Mouse (Mus musculus) lung, adult 18-20 months (tissue): ENCODE measurements around the gene Cdk9.

Source experiments
- DNase-seq, 2 experiments: peaks; one replicate each; pipeline ENCODE4 v3.0.0; 2022; ENCODE audit warnings: mixed read lengths in 2 of 2

The Cdk9 gene

GRCm38 (mm10) chr2:32712934-32713817 lies at the start of gene Cdk9:
Cdk9 (minus strand) TSS chr2:32713076.
- DNase-seq: peak; percentile 91 to 92

GRCm38 (mm10) chr2:32761859-32762258 lies 49.0 kb upstream of the Cdk9 start:
- no peak for DNase-seq

GRCm38 (mm10) chr2:32761361-32761760 lies 48.5 kb upstream of the Cdk9 start:
- DNase-seq: no peak

GRCm38 (mm10) chr2:32759001-32759400 lies 46.1 kb upstream of the Cdk9 start:
- no peak for DNase-seq

- no peak for DNase-seq
Observed at GRCm38 (mm10) chr2:32758503-32758902, 45.6 kb upstream of the Cdk9 start.

DNA sequence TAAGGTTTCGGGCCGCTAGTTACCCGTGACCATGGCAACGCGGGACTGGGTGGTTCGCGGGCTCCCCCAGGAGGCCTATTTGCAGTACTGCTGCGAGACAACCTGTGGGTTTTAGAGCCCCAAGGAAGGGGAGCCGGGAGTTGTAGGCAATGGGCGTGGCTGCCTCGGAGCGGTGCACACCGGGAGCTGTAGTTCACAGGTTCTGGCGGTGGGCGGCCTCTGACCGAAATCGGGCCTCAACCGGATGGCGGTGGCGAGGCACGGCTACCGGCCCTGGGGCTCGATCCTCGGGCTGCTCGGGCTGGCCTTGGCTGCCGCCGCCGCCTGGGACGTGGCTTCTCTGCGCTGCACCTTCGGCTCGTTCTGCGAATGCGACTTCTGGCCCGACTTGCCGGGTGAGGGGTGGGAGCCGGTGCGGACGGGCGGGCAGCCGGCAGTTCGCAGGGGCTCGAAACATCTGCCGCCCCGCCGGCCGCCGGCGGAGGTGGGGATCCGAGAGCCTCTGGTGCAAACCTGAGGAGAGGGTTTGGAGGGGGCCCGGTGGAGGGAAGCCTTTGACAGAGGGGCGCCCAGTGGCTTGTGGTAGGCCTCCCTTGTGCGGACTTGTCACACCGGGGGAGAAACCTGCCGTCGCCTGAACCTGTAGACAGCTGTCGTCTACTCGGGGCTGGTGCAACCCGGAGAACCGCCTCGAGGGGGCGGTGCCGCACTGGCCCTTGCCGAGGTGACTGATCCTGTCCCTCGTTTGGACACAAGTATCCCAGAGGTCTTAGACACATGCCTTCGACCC lies 44.4 kb upstream of the Cdk9 start, which contains the start of gene Tor2a:
Gene Tor2a (plus strand): TSS at position 179 of the 790 bp plus-strand sequence.
- DNase-seq: peak; percentile 98 to 99

GRCm38 (mm10) chr2:32756674-32757055 lies 43.8 kb upstream of the Cdk9 start:
- DNase-seq: no peak

DNA sequence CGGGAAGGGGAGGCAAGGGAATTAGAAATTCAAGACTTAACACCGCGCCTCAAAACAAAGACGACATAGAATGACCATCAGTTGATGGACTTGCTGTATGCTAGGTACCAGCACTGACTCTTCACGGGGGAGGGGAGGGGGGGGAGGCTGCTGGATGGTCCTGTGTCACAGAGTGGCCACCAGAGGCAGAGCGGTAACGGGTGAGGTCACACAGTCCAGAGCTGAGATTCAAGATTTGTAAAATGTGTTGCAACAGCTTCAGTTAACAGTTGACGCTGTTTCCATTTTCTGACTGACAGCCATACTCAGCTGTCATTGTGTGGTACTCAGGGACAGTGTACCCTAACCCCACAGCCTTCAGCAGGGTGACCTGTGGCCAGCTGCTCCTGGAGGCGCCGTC lies 39.3 kb upstream of the Cdk9 start:
- DNase-seq: no peak

DNA sequence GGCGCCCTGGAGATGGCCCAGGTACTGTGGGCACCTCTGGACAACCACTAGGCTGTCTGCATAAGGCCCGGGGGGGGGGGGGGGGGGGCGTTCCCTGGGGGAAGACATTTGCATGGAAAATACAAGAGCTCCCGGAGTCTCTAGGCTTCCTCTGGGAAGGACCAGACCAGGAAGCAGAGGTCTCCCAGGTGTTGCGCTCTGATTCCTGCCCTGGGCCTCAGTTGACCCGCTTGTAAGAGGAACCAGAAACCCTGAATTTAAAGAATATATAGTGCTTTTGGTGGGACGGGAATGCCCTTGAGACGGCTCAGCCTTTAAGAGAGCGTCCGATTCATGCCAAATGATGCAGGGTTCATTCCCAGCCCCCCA lies 38.8 kb upstream of the Cdk9 start:
- no peak for DNase-seq

DNA sequence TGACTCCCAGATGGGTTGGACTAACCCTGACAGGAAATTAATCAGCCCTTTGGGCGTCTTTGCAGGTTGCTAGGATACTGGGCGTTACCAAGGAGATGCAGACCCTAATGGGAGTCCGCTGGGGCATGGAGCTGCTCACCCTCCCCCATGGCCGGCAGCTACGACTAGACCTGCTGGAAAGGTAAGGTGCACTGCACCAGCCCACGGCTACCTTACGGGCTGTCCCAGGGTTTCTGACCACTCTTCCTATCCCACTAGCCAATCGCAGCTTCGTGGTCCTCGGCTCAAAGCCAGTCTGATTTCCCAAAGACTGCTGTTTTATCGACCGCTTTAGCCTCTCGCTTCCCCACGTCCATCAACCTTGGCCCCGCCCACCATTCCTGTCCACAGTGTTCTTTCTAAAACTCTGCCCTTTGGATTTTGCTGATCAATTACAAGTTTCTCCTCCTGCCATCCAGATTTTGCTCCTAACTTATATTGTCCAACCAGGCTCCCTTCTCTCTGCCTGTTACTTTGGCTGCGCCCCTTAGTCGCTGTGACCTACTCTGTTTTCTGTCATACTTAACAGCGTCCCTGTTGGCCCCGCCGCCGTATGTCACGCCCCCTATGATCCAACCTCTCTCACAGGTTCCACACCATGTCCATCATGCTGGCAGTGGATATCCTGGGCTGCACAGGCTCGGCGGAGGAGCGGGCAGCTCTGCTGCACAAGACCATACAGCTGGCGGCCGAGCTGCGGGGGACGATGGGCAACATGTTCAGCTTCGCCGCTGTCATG lies 38.2 kb upstream of the Cdk9 start:
- DNase-seq: peak; percentile 83 to 87

DNA sequence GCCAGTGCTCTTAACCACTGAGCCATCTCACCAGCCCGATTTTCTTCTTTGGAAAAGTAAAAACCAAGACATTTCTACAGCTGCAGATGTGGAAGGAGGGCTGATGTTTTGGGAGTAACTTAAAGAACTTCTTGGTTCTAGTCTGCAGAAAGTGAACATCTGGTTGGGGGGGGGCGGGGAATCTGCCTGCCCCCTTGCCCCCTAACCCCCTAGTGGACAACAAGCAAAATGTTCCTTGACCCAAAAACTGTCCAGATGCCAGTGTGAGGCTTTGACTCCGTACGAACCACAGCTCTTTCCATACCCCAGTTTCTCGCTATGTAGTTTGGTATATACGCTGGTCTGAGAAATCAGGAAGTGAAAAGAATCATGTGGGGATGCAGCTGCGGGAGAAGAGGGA lies 37.3 kb upstream of the Cdk9 start:
- DNase-seq: no peak

- no peak for DNase-seq
Observed at GRCm38 (mm10) chr2:32749082-32749481, 36.2 kb upstream of the Cdk9 start.

DNA sequence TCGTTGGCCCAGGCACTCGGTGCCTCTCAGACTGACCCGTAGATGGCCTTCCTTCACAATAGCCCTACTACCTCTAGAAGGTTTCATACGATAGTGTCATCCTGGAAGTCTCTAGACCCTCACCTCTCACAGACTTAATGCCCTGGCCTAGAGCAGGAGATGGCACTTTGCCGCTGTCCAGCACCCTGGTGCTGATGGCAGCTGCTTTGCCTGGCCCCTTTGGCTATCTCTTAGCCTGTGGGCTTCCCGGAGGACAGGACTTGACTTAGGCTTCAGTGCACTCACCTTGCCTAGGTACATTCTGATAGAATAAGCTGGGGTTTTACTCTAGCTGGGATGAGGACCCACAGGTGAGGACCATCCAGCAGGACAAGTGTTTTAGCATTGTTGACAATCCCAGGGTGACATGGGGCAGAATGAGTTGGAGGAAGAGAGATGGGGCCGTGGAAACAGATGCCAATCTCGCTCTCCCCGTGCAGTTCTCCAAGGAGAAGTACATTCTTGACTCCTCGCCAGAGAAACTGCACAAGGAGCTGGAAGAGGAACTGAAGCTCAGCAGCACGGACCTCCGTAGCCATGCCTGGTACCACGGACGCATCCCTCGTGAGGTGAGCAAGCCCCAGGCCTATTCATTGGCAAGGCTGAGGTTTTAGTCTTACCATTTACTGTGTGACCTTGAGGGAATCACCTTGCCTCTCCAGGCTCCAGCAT lies 31.6 kb upstream of the Cdk9 start:
- DNase-seq: no peak

DNA sequence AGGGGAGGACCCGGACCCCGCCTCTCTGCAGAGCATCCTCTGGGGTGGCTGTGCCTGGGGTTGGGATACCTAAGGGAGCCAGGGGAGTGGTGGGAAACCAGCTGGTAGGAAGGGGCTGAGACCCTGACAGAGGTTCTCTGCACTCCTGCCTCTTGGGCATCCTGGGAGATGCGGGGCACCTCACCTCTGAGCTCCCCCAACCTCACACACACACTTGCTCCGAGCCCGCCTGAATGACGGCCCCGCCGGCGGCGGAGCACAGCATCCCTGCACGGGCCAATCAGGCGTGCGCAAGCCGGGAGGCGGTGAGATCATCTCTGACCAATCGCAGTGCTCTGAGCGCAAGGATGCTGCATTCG lies 29.3 kb upstream of the Cdk9 start:
- no peak for DNase-seq

DNA sequence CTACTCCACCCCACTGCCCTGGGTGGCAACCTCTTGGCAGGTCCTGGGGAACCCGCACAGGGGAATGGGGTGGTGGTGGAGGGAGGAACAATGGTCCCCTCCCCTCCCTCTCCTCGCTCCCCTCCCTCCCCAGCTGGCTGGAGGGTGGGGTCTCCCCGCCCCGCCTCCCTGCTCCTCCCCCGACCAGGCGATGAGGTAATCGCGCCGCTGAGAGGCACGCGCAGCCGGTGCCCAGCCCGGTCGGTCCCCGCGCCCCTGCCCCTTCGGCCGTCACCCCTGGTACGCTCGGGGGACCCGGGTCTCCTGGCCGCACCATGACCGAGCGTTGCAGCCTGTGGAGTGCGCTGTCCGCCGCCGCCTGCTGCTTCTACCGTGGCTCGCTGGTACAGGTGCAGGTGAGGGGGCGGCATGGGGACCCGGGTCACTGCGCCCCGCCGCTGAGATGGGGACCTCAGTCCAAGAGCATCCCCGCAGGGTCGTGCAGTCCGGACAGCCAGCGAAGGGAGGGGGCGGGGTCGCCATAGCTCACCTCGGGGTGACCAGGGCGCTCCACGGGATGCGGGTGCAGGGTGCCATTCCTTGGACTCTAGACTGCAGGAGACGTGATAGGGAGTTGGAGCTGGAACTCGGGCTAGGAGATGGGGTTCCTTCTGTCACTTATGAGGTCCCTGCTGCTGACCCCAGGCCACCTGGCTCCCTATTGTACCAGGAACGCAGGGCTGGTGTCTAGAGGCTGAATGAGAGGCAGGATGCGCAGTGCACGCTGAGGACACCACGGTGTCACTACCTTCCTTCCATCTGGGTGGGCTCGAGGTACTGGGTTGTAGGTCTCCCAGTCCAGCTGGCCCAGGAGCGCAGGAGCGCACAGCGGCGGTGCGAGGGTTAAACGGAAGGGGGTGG lies 28.6 kb upstream of the Cdk9 start:
- peak; percentile 54 to 72 for DNase-seq

DNA sequence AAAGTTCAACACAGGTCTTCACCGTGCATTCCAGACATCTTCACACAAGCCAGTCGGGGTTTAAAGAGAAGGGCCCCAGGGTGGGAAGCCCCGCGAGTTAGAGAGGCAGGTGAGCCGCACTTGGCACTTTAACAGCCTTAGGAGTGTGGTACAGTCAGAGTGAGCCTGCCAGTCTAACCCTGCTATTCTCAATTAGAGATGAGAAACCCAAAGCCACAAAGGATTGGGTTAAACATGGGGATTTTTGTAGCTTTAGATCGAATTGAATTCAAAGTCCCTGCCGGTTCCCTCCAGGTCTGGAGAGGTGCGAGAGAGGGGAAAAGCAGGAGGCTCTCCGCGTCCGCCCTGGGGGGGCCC lies 28.0 kb upstream of the Cdk9 start, which contains the start of gene 6330409D20Rik:
Gene 6330409D20Rik (minus strand): TSS at position 101 of the 357 bp plus-strand sequence.
- DNase-seq: no peak

DNA sequence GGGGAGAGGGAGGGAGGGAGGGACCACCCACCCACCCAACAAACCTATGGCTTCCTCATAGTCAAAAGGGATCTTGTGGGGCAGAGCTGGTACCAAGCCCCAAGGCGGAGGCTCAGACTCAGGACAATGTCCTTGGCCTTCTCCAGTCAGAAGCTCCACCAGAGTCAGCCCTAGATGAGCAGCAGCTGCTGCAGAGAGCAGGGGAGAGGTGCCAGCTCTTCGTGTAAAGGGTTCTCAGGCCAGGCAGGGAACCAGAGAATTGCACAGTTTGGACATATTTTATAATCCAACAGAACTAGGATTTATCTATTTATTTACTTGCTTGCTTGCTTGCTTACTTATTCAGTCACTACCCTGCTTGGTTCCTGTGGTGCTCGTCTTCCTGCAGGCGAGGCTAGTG lies 26.4 kb upstream of the Cdk9 start:
- DNase-seq: no peak

GRCm38 (mm10) chr2:32737008-32737407 lies 24.1 kb upstream of the Cdk9 start:
- no peak for DNase-seq

- DNase-seq: no peak
Observed at GRCm38 (mm10) chr2:32736306-32736829, 23.5 kb upstream of the Cdk9 start.

GRCm38 (mm10) chr2:32734933-32735332 lies 22.1 kb upstream of the Cdk9 start:
- DNase-seq: peak; percentile 82 to 90

- DNase-seq: peak in 1 of 2 experiments; percentile 55
Observed at GRCm38 (mm10) chr2:32734480-32734879, 21.6 kb upstream of the Cdk9 start.
